Mouse (Mus musculus) ovary, adult 2 months (tissue): ENCODE measurements around the gene Usmg5. TPM values are rescaled to one million over a fixed set of nuclear protein-coding genes. Genes with fewer than 3 reads are reported as not detected.

Source experiments
- polyA plus RNA-seq: library from polyadenylated mRNA; depleted of rRNA; stranded (reverse); fragments of >200 nt; gene quantifications from 2 replicates; pipeline ENCODE4 v1.2.3, GENCODE M21; 2012; rRNA removed

The Usmg5 gene
- 9.7 and 18.6 TPM in 2 replicates for polyA plus RNA-seq

DNA sequence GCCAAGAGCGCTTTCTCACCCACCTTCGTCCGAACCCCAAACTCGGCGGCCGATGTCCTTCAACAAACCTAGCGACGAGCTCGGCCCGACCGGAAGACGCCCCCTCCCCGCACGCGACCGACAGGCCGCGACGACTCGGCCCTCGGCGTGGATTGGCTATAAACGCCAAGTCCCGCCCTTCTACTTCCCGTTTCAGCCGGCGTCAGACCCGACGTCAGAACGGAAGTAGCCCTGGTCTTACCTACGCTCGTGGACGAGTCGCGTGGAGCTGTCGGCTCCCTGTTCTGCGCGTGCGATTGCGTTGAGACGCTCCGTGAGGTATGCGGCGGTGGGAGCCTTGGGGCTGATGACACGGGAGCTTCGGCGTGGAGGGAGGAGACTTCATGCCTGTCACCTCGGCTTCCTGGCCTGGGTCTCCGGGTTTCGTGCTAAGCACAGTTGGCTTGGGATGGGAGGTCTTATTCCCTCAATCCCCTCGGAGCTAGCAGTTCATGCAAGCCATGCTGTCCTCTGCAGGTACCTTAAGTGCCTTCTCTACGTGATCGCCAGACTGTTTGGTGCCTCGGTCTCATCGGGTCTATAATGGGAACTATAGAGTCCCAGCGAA is at the start of gene Usmg5, which contains the start of gene Pdcd11:
TSS of gene Usmg5 (minus strand) at position 98 of the 607 bp plus-strand sequence.
TSS of gene Pdcd11 (plus strand) at position 219 of the 607 bp plus-strand sequence.

DNA sequence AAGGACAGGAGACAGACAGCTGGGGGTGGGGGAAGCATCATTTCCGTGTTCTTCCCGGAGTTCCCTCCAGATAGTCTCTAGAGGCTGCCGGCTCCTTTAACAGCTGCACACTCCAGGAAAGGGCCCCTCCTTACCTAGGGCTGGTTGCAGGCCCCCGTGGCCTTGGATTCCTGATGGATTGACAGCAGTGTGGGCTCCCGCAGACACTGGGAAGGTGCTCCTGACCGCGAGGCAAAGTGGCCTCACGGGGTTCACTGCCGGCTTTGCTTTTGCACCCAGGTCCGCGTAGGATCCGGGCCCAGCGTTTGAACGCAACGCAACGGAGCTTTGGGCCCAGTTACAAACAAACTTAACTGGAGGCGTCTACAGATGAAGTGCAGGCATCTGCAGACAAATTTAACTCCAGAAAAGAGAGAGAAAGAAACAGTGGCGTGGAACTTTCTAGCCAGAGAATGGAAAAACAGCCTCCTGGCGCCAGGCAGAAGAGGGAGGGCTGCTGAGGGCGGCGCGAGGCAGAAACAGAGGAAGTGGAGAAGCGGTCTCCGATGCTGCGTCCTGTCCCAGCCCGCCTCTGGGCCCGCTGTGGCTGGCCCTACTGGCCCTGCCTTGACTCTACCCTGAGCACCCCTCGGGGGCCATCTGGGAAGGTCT is 47.4 kb upstream of the Usmg5 start, which contains the start of gene Calhm2:
TSS of gene Calhm2 (minus strand) at position 524 of the 651 bp plus-strand sequence.

DNA sequence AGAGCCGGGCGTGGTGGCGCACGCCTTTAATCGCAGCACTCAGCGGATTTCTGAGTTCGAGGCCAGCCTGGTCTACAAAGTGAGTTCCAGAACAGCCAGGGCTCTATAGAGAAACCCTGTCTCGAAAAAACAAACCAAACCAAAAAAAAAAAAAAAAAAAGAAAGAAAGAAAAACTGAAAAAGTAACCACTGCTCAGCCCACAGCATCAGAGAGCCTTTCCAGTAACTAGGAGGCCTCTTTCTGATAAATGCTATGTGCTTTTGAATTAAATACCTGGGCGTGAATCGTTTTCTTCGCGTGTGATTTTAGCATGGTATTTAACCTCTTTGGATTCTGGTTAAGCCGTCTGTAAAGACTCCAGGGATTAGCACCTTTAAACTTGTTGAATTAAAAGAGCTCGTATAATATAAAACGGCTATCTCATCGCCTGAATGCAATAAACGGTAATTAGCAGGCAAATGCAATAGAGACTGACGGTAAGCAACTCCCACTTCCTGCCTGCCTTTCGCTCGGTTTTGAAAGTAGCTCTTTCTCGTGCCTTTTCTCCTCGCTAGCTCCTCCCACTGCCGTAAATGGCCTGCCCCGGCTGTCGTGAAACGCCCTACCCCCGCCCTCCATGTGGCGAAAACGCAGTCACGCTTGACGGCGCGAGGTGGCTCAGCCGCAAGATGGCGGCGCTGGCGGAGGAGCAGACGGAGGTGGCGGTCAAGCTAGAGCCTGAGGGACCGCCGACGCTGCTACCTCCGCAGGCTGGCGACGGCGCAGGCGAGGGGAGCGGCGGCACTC is 23.2 kb downstream of the Usmg5 start, which contains the start of gene Taf5:
TSS of gene Taf5 (plus strand) at position 651 of the 787 bp plus-strand sequence.

DNA sequence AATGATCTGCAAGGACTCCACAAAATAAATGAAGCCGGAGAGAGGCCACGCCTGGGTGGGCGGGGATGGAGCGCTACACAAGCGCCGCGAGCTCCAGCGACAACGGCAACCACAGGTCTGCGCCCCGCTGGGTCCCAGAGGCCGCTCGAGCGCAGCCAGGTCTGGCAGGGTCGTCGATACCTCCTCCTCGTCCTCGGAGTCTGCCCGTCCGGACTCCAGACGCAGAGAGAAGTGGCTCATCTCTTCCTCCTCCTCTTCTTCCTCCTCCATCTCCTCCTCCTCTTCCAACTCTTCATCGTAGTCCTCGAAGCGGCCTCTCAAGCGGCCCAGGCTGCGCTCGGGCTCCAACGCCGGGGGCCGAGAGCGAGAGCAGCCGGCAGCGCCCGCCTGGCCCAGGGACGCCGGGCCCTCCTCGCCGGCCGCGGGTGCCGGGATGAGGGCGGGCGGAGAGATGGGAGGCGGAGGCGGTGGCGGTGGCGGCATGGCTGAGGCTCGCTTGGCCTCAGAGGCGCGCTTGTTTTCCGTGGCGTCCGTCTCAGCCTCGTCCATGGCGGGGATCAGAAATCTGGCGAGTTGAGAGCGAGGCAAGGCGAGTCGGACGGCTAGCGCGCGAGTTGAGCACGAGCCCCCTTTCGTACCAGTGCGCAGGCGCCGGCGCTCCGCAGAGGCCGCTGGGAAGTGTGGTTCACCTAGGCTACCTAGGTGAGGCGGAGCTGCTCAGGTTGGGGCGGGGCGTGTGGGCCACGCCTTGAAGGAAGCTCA is 40.0 kb downstream of the Usmg5 start, which contains the start of gene Pcgf6:
TSS of gene Pcgf6 (minus strand) at position 636 of the 762 bp plus-strand sequence.

Other genes starting within 250 kb of the Usmg5 start
- gene Ina, start 75.9 kb downstream of the Usmg5 start, polyA plus RNA-seq: 0.38 and 0.47 TPM in 2 replicates
- 18.4 and 20.1 TPM in 2 replicates for gene Nt5c2, start 75.5 kb downstream of the Usmg5 start, polyA plus RNA-seq
- 16.8 and 21.4 TPM in 2 replicates for gene Pcgf6, start 39.7 kb downstream of the Usmg5 start, polyA plus RNA-seq
- 5.1 and 6.2 TPM in 2 replicates for gene Taf5, start 22.9 kb downstream of the Usmg5 start, polyA plus RNA-seq
- gene Pdcd11, start 121 bp upstream of the Usmg5 start, polyA plus RNA-seq: 11.0 and 12.5 TPM in 2 replicates
- gene Calhm2, start 47.6 kb upstream of the Usmg5 start, polyA plus RNA-seq: 13.2 and 14.8 TPM in 2 replicates
- not detected in 2 replicates for gene Calhm1, start 53.6 kb upstream of the Usmg5 start, polyA plus RNA-seq
- not detected in 2 replicates for gene Calhm3, start 67.1 kb upstream of the Usmg5 start, polyA plus RNA-seq
- 13.5 and 21.7 TPM in 2 replicates for gene Neurl1a, start 88.2 kb upstream of the Usmg5 start, polyA plus RNA-seq